Mouse (Mus musculus): Measurements from ENCODE around the gene Tspyl3. TPM values are rescaled to one million over a fixed set of nuclear protein-coding genes. Genes with fewer than 3 reads are reported as not detected.

Tspyl3 gene
- polyA plus RNA-seq, 1 experiment from 2014 or later: 9.3 TPM

DNA sequence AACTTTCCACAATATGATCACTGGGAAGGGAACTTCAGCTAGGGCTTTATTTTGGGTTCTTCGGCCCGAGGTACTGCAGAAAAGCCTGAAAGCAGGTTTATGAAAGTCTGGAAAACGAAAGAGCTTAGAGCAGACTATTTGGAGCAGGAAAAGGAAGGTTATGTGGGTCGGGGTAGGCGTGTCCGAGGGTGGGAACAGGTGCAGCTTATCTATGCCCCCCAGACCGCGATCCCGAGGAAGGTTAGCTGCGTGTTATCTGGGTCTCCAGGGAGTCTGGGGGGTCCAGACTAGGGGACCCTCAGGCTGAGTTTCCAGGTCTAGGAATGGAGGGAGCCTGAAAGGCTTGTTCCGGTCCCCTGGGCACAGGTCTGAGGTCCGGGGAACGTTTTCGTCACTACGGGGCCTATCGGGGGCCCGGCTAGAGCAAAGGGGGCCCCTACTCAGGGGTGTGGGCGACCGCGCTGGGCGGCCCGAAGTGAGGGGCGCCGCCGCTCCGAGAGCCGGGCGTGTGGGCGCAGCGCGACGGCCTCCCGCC, 15.5 kb upstream of the Tspyl3 start:
- peak; percentile 53; the same call in 1 of the 2 replicates for ATAC-seq (replicated peaks; ENCODE audit: low FRiP score, low read depth)
- H3K36me3 ChIP-seq (ENCODE audit: insufficient read depth, low read length): no peaks in the 10 kb centered on the region
- peak overlapping the region; percentile 99 for H3K9ac ChIP-seq (ENCODE audit: low read depth, low read length)
- no peak for TF ChIP-seq CTCF (IDR thresholded peaks at IDR 0.05; ENCODE audit: low read depth)
- no peaks in the 10 kb centered on the region for H3K9me3 ChIP-seq (replicated peaks; ENCODE audit: low read length)
- peak overlapping the region; percentile 90 for H3K4me2 ChIP-seq (ENCODE audit: low read length)
- DNase-seq (ENCODE audit: low spot score): peak; percentile 45
- peak overlapping the region; percentile 95 for H3K27ac ChIP-seq
- peak overlapping the region; percentile 99 for H3K4me3 ChIP-seq (replicated peaks; ENCODE audit: low read depth, low read length)
- peaks cover 15% of the 10 kb centered on the region; the same call in 1 of the 2 replicates for H3K4me1 ChIP-seq (replicated peaks; ENCODE audit: insufficient read depth, low read length)
- WGBS: under 1% methylated on average over 30 of the region's 33 CpGs
- H3K27me3 ChIP-seq (ENCODE audit: insufficient read depth, low read length): no peaks in the 10 kb centered on the region

DNA sequence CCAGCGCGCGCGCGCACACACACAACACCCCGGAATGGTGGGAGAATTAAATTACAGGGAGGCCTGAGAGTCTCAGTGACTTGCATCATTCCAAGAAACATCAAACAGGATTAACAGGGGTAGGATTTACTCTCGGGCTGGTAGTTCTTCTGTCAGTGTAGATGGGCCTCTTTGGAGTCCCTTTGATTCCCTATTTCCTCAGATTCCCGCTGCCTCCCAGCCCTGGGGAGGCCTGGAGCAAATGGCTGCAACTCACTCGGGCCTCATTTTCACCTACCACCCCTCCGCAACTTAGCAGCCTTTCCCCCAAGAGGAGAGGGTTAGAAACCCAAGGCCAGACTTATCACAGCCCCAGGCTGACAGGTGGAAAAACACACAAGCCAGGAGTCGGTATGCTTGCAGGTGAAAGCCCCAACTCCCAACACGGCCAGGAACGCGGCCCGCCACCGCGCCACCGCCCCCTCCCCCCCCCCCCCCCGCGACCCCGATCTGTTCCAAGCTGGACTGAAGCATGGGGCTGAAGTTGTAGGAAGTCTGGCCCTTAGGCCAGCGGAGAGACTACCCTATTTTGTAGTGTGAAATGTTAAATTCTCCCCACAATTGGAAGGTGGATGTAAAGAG, 14.7 kb upstream of the Tspyl3 start:
- WGBS: 4% methylated on average over 20 of the region's 22 CpGs
- peak overlapping the region; percentile 95 for H3K27ac ChIP-seq
- H3K4me2 ChIP-seq (ENCODE audit: low read length): peak overlapping the region; percentile 90
- peak; percentile 68 for DNase-seq (ENCODE audit: low spot score)
- no peak for TF ChIP-seq CTCF (IDR thresholded peaks at IDR 0.05; ENCODE audit: low read depth)
- peaks cover 4% of the 10 kb centered on the region; the same call in 1 of the 2 replicates for H3K36me3 ChIP-seq (ENCODE audit: insufficient read depth, low read length)
- peaks cover 15% of the 10 kb centered on the region; the same call in 1 of the 2 replicates for H3K4me1 ChIP-seq (replicated peaks; ENCODE audit: insufficient read depth, low read length)
- H3K9ac ChIP-seq (ENCODE audit: low read depth, low read length): peak overlapping the region; percentile 99
- H3K9me3 ChIP-seq (replicated peaks; ENCODE audit: low read length): no peaks in the 10 kb centered on the region
- no peak for ATAC-seq (replicated peaks; ENCODE audit: low FRiP score, low read depth)
- H3K27me3 ChIP-seq (ENCODE audit: insufficient read depth, low read length): no peaks in the 10 kb centered on the region
- H3K4me3 ChIP-seq (replicated peaks; ENCODE audit: low read depth, low read length): peak overlapping the region; percentile 99

DNA sequence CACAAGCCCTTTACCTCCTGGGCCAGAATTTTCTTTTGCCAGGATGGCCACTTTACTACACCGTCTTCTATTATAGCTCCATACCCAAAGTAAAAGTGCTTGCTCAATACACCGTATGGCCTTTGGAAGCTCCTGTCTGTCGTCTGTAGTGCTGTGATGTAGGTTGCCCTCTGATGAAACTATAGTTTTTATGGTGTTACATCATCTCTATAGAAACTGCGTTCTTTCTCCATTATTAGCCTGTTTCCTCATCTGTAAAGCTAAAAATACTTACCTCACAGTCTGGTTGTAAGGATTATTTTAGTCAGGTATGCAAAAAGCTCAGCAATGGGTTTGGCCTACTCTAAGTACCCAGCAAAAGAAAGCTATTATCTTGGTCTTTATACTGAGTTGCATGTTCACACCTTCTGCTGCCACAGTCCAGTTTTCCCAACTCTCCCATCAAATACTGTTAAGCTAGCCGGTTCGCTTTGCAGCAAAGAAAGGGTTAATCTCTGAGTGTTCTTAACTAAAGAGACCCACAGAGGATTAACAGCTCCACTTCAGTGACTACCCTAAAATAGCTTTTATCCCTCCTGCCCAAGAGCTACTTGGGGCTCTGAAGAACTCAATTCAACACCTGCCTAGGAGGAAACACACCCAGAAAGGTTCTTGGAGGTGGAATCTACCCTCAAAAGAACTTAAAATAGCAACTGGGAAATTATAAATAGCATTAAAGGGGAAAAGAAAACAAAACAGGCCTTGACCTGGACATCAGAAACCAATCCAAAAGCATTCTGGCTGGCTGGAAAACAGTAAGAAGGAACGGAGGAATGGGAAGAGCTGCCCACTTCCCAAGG, 14.0 kb upstream of the Tspyl3 start:
- Histone ChIP-seq H3K4me2 (ENCODE audit: low read length) (peak overlapping the region; percentile 90), H3K36me3 (ENCODE audit: insufficient read depth, low read length) (peaks cover 4% of the 10 kb centered on the region; the same call in 1 of the 2 replicates), H3K4me3 (replicated peaks; ENCODE audit: low read depth, low read length) (peak overlapping the region; percentile 99), H3K4me1 (replicated peaks; ENCODE audit: insufficient read depth, low read length) (peaks cover 15% of the 10 kb centered on the region; the same call in 1 of the 2 replicates), H3K27me3 (ENCODE audit: insufficient read depth, low read length) (no peaks in the 10 kb centered on the region), H3K9ac (ENCODE audit: low read depth, low read length) (peak overlapping the region; percentile 99; the same call in 1 of the 2 replicates), H3K9me3 (replicated peaks; ENCODE audit: low read length) (no peaks in the 10 kb centered on the region), H3K27ac (peak overlapping the region; percentile 95)
- ATAC-seq (replicated peaks; ENCODE audit: low FRiP score, low read depth): no peak
- WGBS: 59% methylated on average over 7 of the region's 7 CpGs
- TF ChIP-seq CTCF (IDR thresholded peaks at IDR 0.05; ENCODE audit: low read depth): no peak
- no peak for DNase-seq (ENCODE audit: low spot score)

DNA sequence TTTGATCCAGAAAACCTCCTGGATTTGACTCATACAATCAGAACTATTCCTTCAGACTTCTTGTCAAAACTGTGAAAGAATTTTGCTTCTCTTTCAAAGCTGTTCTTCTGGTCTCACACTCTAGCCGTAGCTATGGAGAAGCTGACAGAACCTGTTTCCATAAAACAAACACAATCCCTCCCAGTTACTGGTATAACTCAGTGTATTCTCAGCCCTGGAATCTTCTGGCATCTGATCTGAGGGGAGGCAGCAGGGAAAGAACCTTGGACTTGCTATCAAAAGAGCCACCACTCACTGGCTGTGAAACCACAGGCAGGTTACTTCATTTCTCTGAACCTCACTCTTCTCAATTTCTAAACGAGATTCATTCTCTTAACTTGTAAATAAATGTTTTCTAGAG, 13.2 kb upstream of the Tspyl3 start:
- Histone ChIP-seq H3K36me3 (ENCODE audit: insufficient read depth, low read length) (peaks cover 8% of the 10 kb centered on the region; the same call in 1 of the 2 replicates), H3K27ac (0 out of 2 replicates have a peak overlapping the region, but pooled peaks have one; percentile 1), H3K27me3 (ENCODE audit: insufficient read depth, low read length) (no peaks in the 10 kb centered on the region), H3K4me3 (replicated peaks; ENCODE audit: low read depth, low read length) (no peak overlapping the region), H3K9ac (ENCODE audit: low read depth, low read length) (no peak overlapping the region), H3K4me1 (replicated peaks; ENCODE audit: insufficient read depth, low read length) (peaks cover 15% of the 10 kb centered on the region; the same call in 1 of the 2 replicates), H3K4me2 (ENCODE audit: low read length) (no peak overlapping the region; the same call in 1 of the 2 replicates), H3K9me3 (replicated peaks; ENCODE audit: low read length) (no peaks in the 10 kb centered on the region)
- 59% methylated on average over 2 of the region's 2 CpGs for WGBS
- no peak for TF ChIP-seq CTCF (IDR thresholded peaks at IDR 0.05; ENCODE audit: low read depth)
- ATAC-seq (replicated peaks; ENCODE audit: low FRiP score, low read depth) (no peak), DNase-seq (ENCODE audit: low spot score) (no peak)

DNA sequence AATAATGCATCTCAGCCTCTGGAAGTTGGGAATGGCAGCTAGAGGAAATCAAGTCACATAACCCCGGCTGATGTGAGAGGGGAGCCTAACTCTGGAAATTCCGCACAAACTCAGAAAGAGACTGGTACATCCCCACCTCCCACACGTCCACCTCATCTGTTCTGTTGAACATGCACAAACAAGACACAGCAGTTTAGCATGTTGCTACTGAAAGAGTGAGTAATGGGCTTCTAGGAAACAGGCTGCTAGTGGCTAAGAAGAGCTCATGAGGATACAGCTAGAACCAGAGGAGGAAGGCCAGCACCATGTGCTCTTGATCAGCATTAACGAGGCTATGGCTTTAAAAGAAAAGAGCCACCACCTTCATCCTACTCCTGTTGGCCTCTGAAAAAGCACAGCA, 12.7 kb upstream of the Tspyl3 start:
- WGBS: 50% methylated on average over 4 of the region's 4 CpGs
- H3K4me3 ChIP-seq (replicated peaks; ENCODE audit: low read depth, low read length): no peak overlapping the region
- ATAC-seq (replicated peaks; ENCODE audit: low FRiP score, low read depth) (no peak), DNase-seq (ENCODE audit: low spot score) (no peak)
- H3K27me3 ChIP-seq (ENCODE audit: insufficient read depth, low read length): no peaks in the 10 kb centered on the region
- TF ChIP-seq CTCF (IDR thresholded peaks at IDR 0.05; ENCODE audit: low read depth): no peak
- H3K9ac ChIP-seq (ENCODE audit: low read depth, low read length): no peak overlapping the region
- peaks cover 15% of the 10 kb centered on the region; the same call in 1 of the 2 replicates for H3K4me1 ChIP-seq (replicated peaks; ENCODE audit: insufficient read depth, low read length)
- no peaks in the 10 kb centered on the region for H3K9me3 ChIP-seq (replicated peaks; ENCODE audit: low read length)
- H3K27ac ChIP-seq: 0 out of 2 replicates have a peak overlapping the region, but pooled peaks have one; percentile 1
- H3K4me2 ChIP-seq (ENCODE audit: low read length): no peak overlapping the region
- H3K36me3 ChIP-seq (ENCODE audit: insufficient read depth, low read length): peaks cover 9% of the 10 kb centered on the region; the same call in 1 of the 2 replicates

DNA sequence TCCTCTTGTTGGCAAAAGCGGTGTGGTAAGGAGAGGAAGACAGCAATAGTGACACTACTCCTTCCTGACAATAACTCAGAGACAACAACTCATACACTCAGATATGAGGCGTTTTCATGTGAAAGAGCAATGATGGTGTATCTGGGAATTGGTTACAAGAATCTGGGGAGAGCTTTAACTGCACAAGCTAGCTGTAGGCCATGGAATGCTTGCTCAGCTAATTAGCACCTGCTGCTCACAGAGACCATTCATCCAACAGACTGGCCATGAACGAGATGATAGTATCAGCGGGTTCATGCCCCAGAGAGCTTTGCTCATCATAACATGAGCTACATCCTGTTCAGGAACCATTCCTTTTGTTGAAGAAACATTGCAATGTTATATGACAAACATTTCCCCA, 12.0 kb upstream of the Tspyl3 start:
- Histone ChIP-seq H3K4me3 (replicated peaks; ENCODE audit: low read depth, low read length) (no peak overlapping the region), H3K9ac (ENCODE audit: low read depth, low read length) (no peak overlapping the region)

More for the DNA sequence above, 12.0 kb upstream of the Tspyl3 start:
- ATAC-seq (replicated peaks; ENCODE audit: low FRiP score, low read depth) (no peak), DNase-seq (ENCODE audit: low spot score) (no peak)
- Histone ChIP-seq H3K36me3 (ENCODE audit: insufficient read depth, low read length) (peaks cover 13% of the 10 kb centered on the region), H3K9me3 (replicated peaks; ENCODE audit: low read length) (no peaks in the 10 kb centered on the region), H3K27ac (no peak overlapping the region), H3K4me1 (replicated peaks; ENCODE audit: insufficient read depth, low read length) (peaks cover 13% of the 10 kb centered on the region; the same call in 1 of the 2 replicates), H3K27me3 (ENCODE audit: insufficient read depth, low read length) (no peaks in the 10 kb centered on the region), H3K4me2 (ENCODE audit: low read length) (no peak overlapping the region)
- TF ChIP-seq CTCF (IDR thresholded peaks at IDR 0.05; ENCODE audit: low read depth): no peak
- WGBS: 50% methylated on average over 4 of the region's 4 CpGs

Data from kidney, postnatal 0 days (tissue).